Mouse (Mus musculus): Measurements from ENCODE around the gene Hist1h2ap. TPM values are rescaled to one million over a fixed set of nuclear protein-coding genes. Genes with fewer than 3 reads are reported as not detected.
"Not testable (repeated sequence)": the region's sequence is repeated elsewhere in the genome, so short reads cannot be mapped to it uniquely, and the experiment has no call there.

Hist1h2ap gene
- total RNA-seq, 2 experiments from 2014 or later: 717 to 739 TPM

DNA sequence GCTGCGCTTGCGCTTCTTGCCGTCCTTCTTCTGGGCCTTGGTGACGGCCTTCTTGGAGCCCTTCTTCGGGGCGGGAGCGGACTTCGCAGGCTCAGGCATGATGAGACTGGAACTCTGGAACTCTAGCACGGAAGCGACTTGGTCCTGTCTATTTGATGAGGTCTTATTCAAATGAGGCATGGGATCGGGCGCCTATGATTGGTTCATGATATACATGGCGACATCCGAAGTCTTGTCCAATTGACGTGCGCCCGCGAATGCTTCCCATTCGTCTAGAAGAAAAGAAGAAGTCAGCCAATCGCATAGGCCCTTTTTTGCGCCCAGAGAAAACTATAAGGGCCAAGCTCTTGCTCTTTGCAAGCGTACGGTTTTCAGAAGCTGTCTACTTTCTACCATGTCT lies 23.2 kb downstream of the Hist1h2ap start, which contains the start of the genes Hist1h2bq and Hist1h2ao:
Hist1h2bq (minus strand) TSS at position 125 of the 400 bp plus-strand sequence.
Hist1h2ao (plus strand) TSS at position 393 of the 400 bp plus-strand sequence.
- DNase-seq: not testable (repeated sequence)

DNA sequence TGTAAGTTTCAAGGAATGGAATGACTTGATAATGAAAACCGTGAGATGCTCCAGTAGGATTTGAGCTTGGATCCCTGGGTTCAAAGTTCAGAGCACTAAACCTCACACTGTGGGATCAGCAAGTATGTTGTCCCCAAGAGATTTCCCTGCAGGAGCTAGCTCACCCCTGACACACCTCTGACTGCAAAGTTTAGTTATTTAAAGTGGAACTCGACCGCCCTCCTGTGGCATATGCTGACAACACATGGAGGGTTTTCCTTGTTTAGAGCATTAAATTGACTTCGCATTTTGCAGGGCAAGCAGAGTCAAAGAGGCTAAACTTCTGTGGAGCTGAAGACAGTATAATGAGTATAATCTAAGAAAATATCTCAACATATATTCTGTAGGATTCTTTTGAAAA lies 30.2 kb downstream of the Hist1h2ap start:
- not testable (repeated sequence) for DNase-seq

DNA sequence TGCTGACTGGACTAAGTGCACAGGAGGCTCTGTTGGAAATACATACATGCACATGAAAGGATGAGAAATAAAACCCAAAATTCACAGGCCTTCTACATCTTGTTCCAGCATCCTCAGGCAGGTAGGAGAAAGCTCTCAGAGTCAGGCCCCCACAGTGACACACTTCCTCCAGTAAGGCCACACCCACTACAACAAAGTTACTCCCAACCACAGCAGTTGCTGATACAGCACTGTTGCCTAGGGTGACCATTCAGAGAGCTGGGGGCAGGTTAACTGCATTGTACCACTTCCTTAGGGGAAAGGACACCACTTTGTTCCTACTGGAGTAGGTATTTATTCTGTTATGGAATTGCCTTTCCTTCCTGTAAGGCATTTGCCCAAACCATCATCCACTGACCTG lies 36.1 kb downstream of the Hist1h2ap start:
- DNase-seq: not testable (repeated sequence)

DNA sequence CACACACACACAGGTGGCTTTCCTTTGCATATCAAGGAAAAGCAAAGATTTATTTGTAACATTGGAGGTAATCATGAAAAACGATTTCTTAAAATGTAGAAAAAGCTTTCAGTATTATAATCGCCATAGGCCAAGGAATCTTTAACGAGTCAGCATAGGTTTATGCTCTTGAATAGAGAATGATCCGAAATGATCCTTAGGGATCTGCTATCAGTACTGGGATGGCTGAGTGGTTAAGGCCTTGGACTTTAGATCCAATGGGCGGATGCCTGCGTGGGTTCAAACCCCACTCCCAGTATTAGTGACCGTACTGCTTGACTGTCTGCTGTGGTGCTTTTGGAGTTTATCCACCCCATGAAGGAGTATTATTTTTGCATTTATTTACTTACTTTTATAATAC lies 37.7 kb downstream of the Hist1h2ap start:
- DNase-seq: no peak

- DNase-seq: no peak
Measured at GRCm38 (mm10) chr13:21790601-21791283, 42.6 kb downstream of the Hist1h2ap start.

GRCm38 (mm10) chr13:21789925-21790324 lies 43.4 kb downstream of the Hist1h2ap start:
- no peak for DNase-seq

- DNase-seq: no peak
Measured at GRCm38 (mm10) chr13:21787760-21788593, 45.3 kb downstream of the Hist1h2ap start.

- DNase-seq: peak; percentile 88
Measured at GRCm38 (mm10) chr13:21786899-21787629, 46.2 kb downstream of the Hist1h2ap start, which contains the start of the genes Hist1h2an and Hist1h2bp. Gene Hist1h2an, minus strand, starts transcription at chr13:21787218. Gene Hist1h2bp, plus strand, starts transcription at chr13:21787461.

DNA sequence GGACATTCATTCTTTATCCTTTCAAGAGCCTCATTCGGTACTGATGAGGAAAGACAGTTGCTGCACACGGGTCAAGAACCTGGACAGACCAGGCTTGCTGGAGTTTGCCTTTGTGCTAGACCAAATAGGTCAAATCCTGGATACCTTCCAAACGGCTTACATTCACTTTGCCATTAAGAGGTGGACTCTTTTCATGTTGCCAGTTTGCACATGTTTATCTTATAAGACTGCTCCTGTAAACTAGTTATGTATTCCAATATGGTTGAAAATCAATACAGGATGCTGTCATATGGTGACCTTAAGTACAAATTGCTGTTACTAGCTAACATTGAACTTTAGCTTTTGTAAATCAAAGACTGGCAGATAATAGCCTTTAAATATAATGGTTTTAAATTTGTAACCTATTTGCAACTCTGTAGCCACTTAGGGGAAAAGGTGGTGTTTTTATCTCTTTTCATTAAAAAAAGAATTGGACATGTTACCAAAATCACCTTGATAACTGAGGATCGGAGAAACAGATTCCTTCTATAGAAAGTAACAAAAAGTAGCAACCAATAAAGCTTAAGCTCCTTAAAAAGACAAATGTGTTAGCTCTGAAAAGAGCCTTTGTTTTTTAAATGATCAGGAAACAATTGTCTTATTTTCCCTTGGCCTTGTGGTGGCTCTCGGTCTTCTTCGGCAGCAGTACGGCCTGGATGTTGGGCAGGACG lies 47.0 kb downstream of the Hist1h2ap start:
- peak; percentile 14 for DNase-seq

- DNase-seq: no peak
Measured at GRCm38 (mm10) chr13:21784311-21784710, 49.0 kb downstream of the Hist1h2ap start.

GRCm38 (mm10) chr13:21783734-21784161 lies 49.6 kb downstream of the Hist1h2ap start:
- DNase-seq: peak; percentile 23

GRCm38 (mm10) chr13:21783255-21783617 lies 50.1 kb downstream of the Hist1h2ap start, which contains the start of gene Hist1h3i:
Gene Hist1h3i, minus strand, starts transcription at chr13:21783370.
- DNase-seq: peak; percentile 55

Small RNAs within 50 kb of the gene (microRNA-seq; reads per million reads assigned to microRNA genes)
- gene Gm19658 (0 reads per million in 2 experiments), gene Gm44346 (0 reads per million in 2 experiments), gene Gm44466 (0 reads per million in 2 experiments)

Other genes with a start within 250 kb of the Hist1h2ap start
- not detected for gene Olfr1362, start 219.5 kb downstream of the Hist1h2ap start, total RNA-seq (2021)
- not detected for gene Olfr11, start 191.0 kb downstream of the Hist1h2ap start, total RNA-seq (2021)
- not detected for gene Olfr1361, start 170.1 kb downstream of the Hist1h2ap start, total RNA-seq (2021)
- gene Olfr1360, start 156.1 kb downstream of the Hist1h2ap start, total RNA-seq (2021): not detected
- gene Olfr1359, start 135.4 kb downstream of the Hist1h2ap start, total RNA-seq (2021): not detected
- 100 to 1,000 TPM; 413 to 441 TPM for gene Hist1h2bl, start 117.4 kb downstream of the Hist1h2ap start, total RNA-seq (2021)
- 100 to 1,000 TPM; 376 to 467 TPM for gene Hist1h2ai, start 117.1 kb downstream of the Hist1h2ap start, total RNA-seq (2021)
- gene Hist1h3h, start 115.8 kb downstream of the Hist1h2ap start, total RNA-seq (2021): 100 to 1,000 TPM; 719 to 727 TPM
- 100 to 1,000 TPM; 135 to 139 TPM for gene Hist1h2bm, start 111.5 kb downstream of the Hist1h2ap start, total RNA-seq (2021)
- 10 to 100 TPM; 84.6 to 87.5 TPM for gene Hist1h4j, start 98.4 kb downstream of the Hist1h2ap start, total RNA-seq (2021)
- 1,000 to 10,000 TPM in 1 of 2 experiments, 100 to 1,000 TPM in 1; 995 to 1,039 TPM for gene Hist1h4k, start 83.0 kb downstream of the Hist1h2ap start, total RNA-seq (2021)
- gene Hist1h2ak, start 79.7 kb downstream of the Hist1h2ap start, total RNA-seq (2021): 100 to 1,000 TPM; 186 to 191 TPM
- 100 to 1,000 TPM; 295 to 300 TPM for gene Hist1h2bn, start 79.4 kb downstream of the Hist1h2ap start, total RNA-seq (2021)
- gene Hist1h1b, start 52.9 kb downstream of the Hist1h2ap start, total RNA-seq (2021): 100 to 1,000 TPM; 295 to 307 TPM
- 100 to 1,000 TPM; 504 to 518 TPM for gene Hist1h3i, start 50.1 kb downstream of the Hist1h2ap start, total RNA-seq (2021)
- gene Hist1h2an, start 46.3 kb downstream of the Hist1h2ap start, total RNA-seq (2021): 100 to 1,000 TPM in 1 of 2 experiments, 10 to 100 TPM in 1; 94.5 to 114 TPM
- 100 to 1,000 TPM; 213 to 224 TPM for gene Hist1h2bp, start 46.0 kb downstream of the Hist1h2ap start, total RNA-seq (2021)
- 100 to 1,000 TPM; 420 to 457 TPM for gene Hist1h2bq, start 23.3 kb downstream of the Hist1h2ap start, total RNA-seq (2021)
- not detected for gene Hist1h2ao, start 23.0 kb downstream of the Hist1h2ap start, total RNA-seq (2021)
- gene Hist1h4m, start 21.8 kb downstream of the Hist1h2ap start, total RNA-seq (2021): 100 to 1,000 TPM; 679 to 704 TPM
- gene Hist1h4n, start 1.3 kb downstream of the Hist1h2ap start, total RNA-seq (2021): 10 to 100 TPM; 54.0 to 56.5 TPM
- gene Hist1h2br, start 236 bp upstream of the Hist1h2ap start, total RNA-seq (2021): 100 to 1,000 TPM; 420 to 457 TPM
- gene Zfp184, start 111.6 kb upstream of the Hist1h2ap start, total RNA-seq (2021): 1 to 10 TPM; 3.9 TPM
- gene Pom121l2, start 147.7 kb upstream of the Hist1h2ap start, total RNA-seq (2021): not detected
- gene Prss16, start 176.2 kb upstream of the Hist1h2ap start, total RNA-seq (2021): not detected
- 100 to 1,000 TPM; 504 to 579 TPM for gene Hist1h2ah, start 202.1 kb upstream of the Hist1h2ap start, total RNA-seq (2021)
- 100 to 1,000 TPM; 416 to 424 TPM for gene Hist1h2bk, start 202.4 kb upstream of the Hist1h2ap start, total RNA-seq (2021)
- gene Hist1h4i, start 207.9 kb upstream of the Hist1h2ap start, total RNA-seq (2021): 100 to 1,000 TPM; 139 to 147 TPM
- 100 to 1,000 TPM; 359 to 370 TPM for gene Hist1h2ag, start 209.4 kb upstream of the Hist1h2ap start, total RNA-seq (2021)
- 100 to 1,000 TPM; 284 to 295 TPM for gene Hist1h2bj, start 209.7 kb upstream of the Hist1h2ap start, total RNA-seq (2021)